Mouse (Mus musculus): ENCODE results near the gene Add1. TPM values are rescaled to one million over a fixed set of nuclear protein-coding genes. Genes with fewer than 3 reads are reported as not detected.

Gene Add1
- polyA plus RNA-seq, 1 experiment from 2014 or later: 69.3 TPM

DNA sequence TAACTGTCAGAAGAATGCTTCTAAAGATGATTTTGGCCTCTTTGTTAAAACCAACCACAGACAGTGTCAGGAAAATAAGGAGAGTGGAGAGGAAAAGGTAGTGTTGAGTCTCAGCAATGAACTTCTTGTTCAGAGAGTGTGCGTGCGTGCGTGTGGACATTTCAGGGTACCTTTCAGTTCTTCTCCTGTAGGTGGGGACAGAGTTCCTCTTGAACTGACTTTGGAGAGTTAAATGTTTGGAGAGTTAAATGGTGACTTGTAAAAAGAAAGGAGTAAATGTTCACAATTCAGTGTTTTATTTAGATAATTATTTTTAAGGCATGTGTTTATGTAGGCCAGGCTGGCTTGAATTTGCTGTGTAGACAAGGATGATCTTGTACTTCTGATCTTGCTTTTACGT is 96.8 kb downstream of the Add1 start:
- Histone ChIP-seq H3K36me3 (ENCODE audit: control insufficient read depth, insufficient read depth, low read length) (no peaks in the 10 kb centered on the region), H3K9ac (ENCODE audit: low read length) (no peak overlapping the region), H3K4me1 (replicated peaks; ENCODE audit: control insufficient read depth, insufficient read depth) (no peaks in the 10 kb centered on the region), H3K4me3 (ENCODE audit: low read depth, low read length) (no peak overlapping the region), H3K27me3 (ENCODE audit: control insufficient read depth, insufficient read depth, low read length) (no peaks in the 10 kb centered on the region), H3K9me3 (ENCODE audit: control insufficient read depth, low read length) (no peaks in the 10 kb centered on the region), H3K27ac (replicated peaks) (no peak overlapping the region), H3K4me2 (replicated peaks; ENCODE audit: low read depth) (no peak overlapping the region)
- ATAC-seq (ENCODE audit: low FRiP score, low TSS enrichment) (no peak), DNase-seq (ENCODE audit: low spot score) (no peak)
- TF ChIP-seq CTCF (IDR thresholded peaks at IDR 0.05; ENCODE audit: low read depth) (peak; percentile 63), EP300 (optimal IDR thresholded peaks at IDR 0.05) (no peak)
- WGBS: 87% methylated on average over 4 of the region's 4 CpGs

Small RNAs within 50 kb of the gene (microRNA-seq; reads per million reads assigned to microRNA genes)
- not detected for gene Mir7036b

Other genes starting within 250 kb of the Add1 start
- 85.2 and 85.7 TPM in 2 replicates for gene Rnf4, start 237.4 kb upstream of the Add1 start, polyA plus RNA-seq (2015; fragmentation: Nextera tagmentation; extraction: Ambion mirVana)
- gene Fam193a, start 203.7 kb upstream of the Add1 start, polyA plus RNA-seq (2015; fragmentation: Nextera tagmentation; extraction: Ambion mirVana): 3.2 and 3.5 TPM in 2 replicates
- gene Tnip2, start 59.7 kb upstream of the Add1 start, polyA plus RNA-seq (2015; fragmentation: Nextera tagmentation; extraction: Ambion mirVana): 16.2 and 17.7 TPM in 2 replicates
- gene Sh3bp2, start 47.8 kb upstream of the Add1 start, polyA plus RNA-seq (2015; fragmentation: Nextera tagmentation; extraction: Ambion mirVana): 4.2 and 4.9 TPM in 2 replicates
- gene Mfsd10, start 63.5 kb downstream of the Add1 start, polyA plus RNA-seq (2015; fragmentation: Nextera tagmentation; extraction: Ambion mirVana): 57.4 and 62.0 TPM in 2 replicates
- 13.1 and 14.2 TPM in 2 replicates for gene Nop14, start 86.5 kb downstream of the Add1 start, polyA plus RNA-seq (2015; fragmentation: Nextera tagmentation; extraction: Ambion mirVana)
- 1.2 and 2.0 TPM in 2 replicates for gene Grk4, start 86.7 kb downstream of the Add1 start, polyA plus RNA-seq (2015; fragmentation: Nextera tagmentation; extraction: Ambion mirVana)
- 3.0 and 3.5 TPM in 2 replicates for gene Htt, start 188.1 kb downstream of the Add1 start, polyA plus RNA-seq (2015; fragmentation: Nextera tagmentation; extraction: Ambion mirVana)

All from stomach, postnatal 0 days (tissue).